Mouse (Mus musculus) hindbrain, embryonic 14.5 days (tissue): Measurements from ENCODE around the gene Adgre1. TPM values are rescaled to one million over a fixed set of nuclear protein-coding genes. Genes with fewer than 3 reads are reported as not detected.

Experiments used
- ATAC-seq: fragments of 200-750 bp; cut with Nextera tagmentation; 2 replicates; pipeline ENCODE4 v1.8.0; 2017; ENCODE audit warnings: moderate number of reproducible peaks, mild to moderate bottlenecking, moderate TSS enrichment, moderate library complexity; ENCODE audit not compliant: low FRiP score
- DNase-seq: peaks from one replicate; pipeline ENCODE4 v3.0.0-alpha.2; 2015; ENCODE audit warnings: low spot score
- H3K27ac ChIP-seq: fragments of 300-500 bp; sonication (generic); 2 replicates; pipeline ENCODE4 v1.5.1; 2014; ENCODE audit warnings: mild to moderate bottlenecking, moderate library complexity
- H3K27me3 ChIP-seq: fragments of 300-500 bp; sonication (generic); 2 replicates; pipeline ENCODE4 v1.6.1; 2014; ENCODE audit warnings: mild to moderate bottlenecking, low read length, mixed read lengths; ENCODE audit not compliant: control insufficient read depth, insufficient read depth
- H3K36me3 ChIP-seq: fragments of 300-500 bp; sonication (generic); replicated peaks from 2 replicates; pipeline ENCODE4 v1.6.1; 2014; ENCODE audit not compliant: control insufficient read depth, insufficient read depth
- H3K4me1 ChIP-seq: fragments of 300-500 bp; sonication (generic); replicated peaks from 2 replicates; pipeline ENCODE4 v1.6.1; 2014; ENCODE audit warnings: antibody characterized with exemption, low read length, mixed read lengths; ENCODE audit not compliant: control insufficient read depth, insufficient read depth
- H3K4me2 ChIP-seq: fragments of 300-500 bp; sonication (generic); replicated peaks from 2 replicates; pipeline ENCODE4 v1.6.1; 2014; ENCODE audit warnings: mild to moderate bottlenecking, moderate library complexity
- H3K4me3 ChIP-seq: fragments of 300-500 bp; sonication (generic); replicated peaks from 2 replicates; pipeline ENCODE4 v1.5.1; 2014; ENCODE audit warnings: mild to moderate bottlenecking, low read length
- H3K9ac ChIP-seq: fragments of 300-500 bp; sonication (generic); 2 replicates; pipeline ENCODE4 v1.6.1; 2014
- H3K9me3 ChIP-seq: fragments of 300-500 bp; sonication (generic); 2 replicates; pipeline ENCODE4 v1.6.1; 2016; ENCODE audit warnings: low read length; ENCODE audit not compliant: control insufficient read depth
- WGBS: fragments of 180-500 bp; shearing (Covaris S2); extraction: QIAGEN DNeasy Blood & Tissue Kit; methylation state at CpG from one replicate; pipeline ENCODE4 v1.1.7; 2014; 5-methylcytosine and 5-hydroxymethylcytosine counted together
- polyA plus RNA-seq: library from polyadenylated mRNA; unstranded; fragments of >200 nt; fragmentation: Nextera tagmentation; extraction: Ambion mirVana; gene quantifications from 2 replicates; pipeline ENCODE4 v1.2.1, GENCODE M21; 2014

The Adgre1 gene
- polyA plus RNA-seq, 1 experiment from 2014 or later = 4.9 TPM

DNA sequence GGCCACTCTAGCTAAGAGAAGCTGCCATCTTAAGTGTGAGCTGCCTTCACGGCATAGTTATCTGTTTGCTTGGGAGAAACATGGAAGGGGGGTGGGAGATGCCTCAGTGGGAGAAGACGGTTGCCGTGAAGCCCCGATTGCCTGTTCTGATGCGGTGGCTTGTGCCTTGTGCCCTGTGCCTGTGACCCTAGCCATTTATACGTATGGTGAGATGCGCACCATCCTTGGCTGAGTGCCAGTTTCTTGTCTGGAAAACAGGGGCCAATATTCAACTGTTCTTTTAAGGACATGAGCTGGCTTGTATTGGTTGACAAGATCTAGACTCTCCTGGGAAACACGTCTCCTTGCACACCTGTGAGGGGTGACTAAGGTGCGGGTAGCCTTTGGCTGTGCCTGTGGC lies 7.4 kb upstream of the Adgre1 start:
- Histone ChIP-seq H3K9me3 (no peaks in the 10 kb centered on the region), H3K36me3 (no peaks in the 10 kb centered on the region), H3K27me3 (no peaks in the 10 kb centered on the region), H3K9ac (no peak overlapping the region), H3K4me3 (no peak overlapping the region), H3K4me2 (no peak overlapping the region), H3K4me1 (no peaks in the 10 kb centered on the region), H3K27ac (no peak overlapping the region)
- ATAC-seq (no peak), DNase-seq (no peak)
- 89% methylated on average over 9 of the region's 9 CpGs for WGBS

DNA sequence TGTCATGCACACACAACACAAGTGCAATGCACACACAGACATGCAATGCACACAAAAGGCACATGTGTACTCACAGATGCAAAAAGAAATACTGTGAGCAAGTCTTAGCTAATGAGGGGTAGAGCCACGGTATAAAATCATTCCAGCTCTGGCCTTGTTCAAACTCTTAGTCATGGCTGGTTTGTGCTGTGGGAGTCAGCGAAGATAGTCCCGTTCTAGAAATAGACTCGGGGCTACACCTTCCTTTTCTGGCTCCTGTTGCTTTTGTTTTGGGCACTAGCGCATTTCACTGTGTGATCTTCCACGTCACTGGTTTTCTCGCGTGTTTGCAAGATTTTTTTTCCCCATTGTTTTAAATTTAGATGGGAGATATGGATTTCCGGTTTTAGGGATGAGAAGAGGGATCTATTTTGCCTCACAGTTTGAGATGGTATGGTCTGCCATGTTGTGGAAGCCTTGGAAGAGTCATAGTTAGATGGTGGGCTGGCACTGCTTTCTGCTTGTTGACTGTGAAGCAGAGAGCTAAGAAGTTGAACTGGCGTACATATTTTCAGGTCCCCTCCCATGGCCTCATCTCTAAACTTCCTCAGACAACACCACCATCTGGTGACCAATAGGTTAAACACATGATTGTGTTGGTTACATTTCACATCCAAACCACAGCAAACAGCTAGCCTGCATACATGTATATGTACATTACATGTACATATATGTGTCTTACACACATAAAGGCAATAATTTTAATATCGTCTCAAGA lies 1.2 kb downstream of the Adgre1 start:
- H3K4me3 ChIP-seq = no peak overlapping the region
- no peak overlapping the region for H3K9ac ChIP-seq
- DNase-seq (no peak), ATAC-seq (no peak)
- 91% methylated on average over 11 of the region's 11 CpGs for WGBS
- no peaks in the 10 kb centered on the region for H3K4me1 ChIP-seq
- H3K27me3 ChIP-seq = no peaks in the 10 kb centered on the region
- no peak overlapping the region for H3K4me2 ChIP-seq
- no peaks in the 10 kb centered on the region for H3K36me3 ChIP-seq
- no peak overlapping the region for H3K27ac ChIP-seq
- H3K9me3 ChIP-seq = no peaks in the 10 kb centered on the region

Other genes with a start within 250 kb of the Adgre1 start
- gene Cd70, start 208.9 kb upstream of the Adgre1 start, polyA plus RNA-seq = 1.5 and 1.7 TPM in 2 replicates
- gene Tnfsf14, start 164.5 kb upstream of the Adgre1 start, polyA plus RNA-seq = 0.13 TPM in 1 of 2 replicates, not detected in the other
- 2.0 and 2.7 TPM in 2 replicates for gene C3, start 130.6 kb upstream of the Adgre1 start, polyA plus RNA-seq
- 22.1 and 24.3 TPM in 2 replicates for gene Gpr108, start 110.2 kb upstream of the Adgre1 start, polyA plus RNA-seq
- 9.5 and 10.1 TPM in 2 replicates for gene Trip10, start 109.2 kb upstream of the Adgre1 start, polyA plus RNA-seq
- gene Vav1, start 79.6 kb upstream of the Adgre1 start, polyA plus RNA-seq = 1.7 TPM in 2 replicates
- not detected in 2 replicates for gene Vmn2r120, start 186.8 kb downstream of the Adgre1 start, polyA plus RNA-seq